Mouse (Mus musculus) right cerebral cortex, postnatal 14 days (tissue): ENCODE results near the gene Tbl3.

Experiments used
- DNase-seq: peaks from one replicate; pipeline ENCODE4 v3.0.0; 2022

The Tbl3 gene

GRCm38 (mm10) chr17:24706982-24707800, at the start of gene Tbl3:
Gene Tbl3 (minus strand): TSS chr17:24707660.
- peak; percentile 94 for DNase-seq

- no peak for DNase-seq
Measured at GRCm38 (mm10) chr17:24752415-24753394, 45.2 kb upstream of the Tbl3 start, which contains the start of gene Hs3st6. Gene Hs3st6 (plus strand): TSS chr17:24752988.

- DNase-seq = no peak
Measured at GRCm38 (mm10) chr17:24751528-24751927, 44.1 kb upstream of the Tbl3 start.

GRCm38 (mm10) chr17:24746986-24747385, 39.5 kb upstream of the Tbl3 start:
- DNase-seq = no peak

GRCm38 (mm10) chr17:24745526-24746497, 38.4 kb upstream of the Tbl3 start:
- DNase-seq = peak; percentile 85

- DNase-seq = no peak
Measured at GRCm38 (mm10) chr17:24744381-24744780, 36.9 kb upstream of the Tbl3 start.

GRCm38 (mm10) chr17:24743896-24744295, 36.4 kb upstream of the Tbl3 start:
- no peak for DNase-seq

GRCm38 (mm10) chr17:24742307-24742706, 34.8 kb upstream of the Tbl3 start:
- no peak for DNase-seq

GRCm38 (mm10) chr17:24739926-24740325, 32.5 kb upstream of the Tbl3 start:
- DNase-seq = no peak

GRCm38 (mm10) chr17:24738238-24738637, 30.8 kb upstream of the Tbl3 start:
- DNase-seq = no peak

GRCm38 (mm10) chr17:24737135-24737810, 29.8 kb upstream of the Tbl3 start:
- no peak for DNase-seq

GRCm38 (mm10) chr17:24736330-24737051, 29.0 kb upstream of the Tbl3 start, which contains the start of gene Msrb1:
Gene Msrb1 (plus strand): TSS chr17:24736642.
- DNase-seq = peak; percentile 90

GRCm38 (mm10) chr17:24735446-24735845, 28.0 kb upstream of the Tbl3 start:
- no peak for DNase-seq

GRCm38 (mm10) chr17:24734513-24734912, 27.1 kb upstream of the Tbl3 start:
- DNase-seq = no peak

- DNase-seq = no peak
Measured at GRCm38 (mm10) chr17:24733434-24734050, 26.1 kb upstream of the Tbl3 start.

GRCm38 (mm10) chr17:24732233-24732935, 24.9 kb upstream of the Tbl3 start:
- no peak for DNase-seq

- DNase-seq = no peak
Measured at GRCm38 (mm10) chr17:24730787-24731186, 23.3 kb upstream of the Tbl3 start.

GRCm38 (mm10) chr17:24729067-24729466, 21.6 kb upstream of the Tbl3 start:
- DNase-seq = no peak

- no peak for DNase-seq
Measured at GRCm38 (mm10) chr17:24728184-24728583, 20.7 kb upstream of the Tbl3 start.

- DNase-seq = no peak
Measured at GRCm38 (mm10) chr17:24727618-24728017, 20.2 kb upstream of the Tbl3 start, which contains the start of gene Rpl3l. Gene Rpl3l (plus strand): TSS chr17:24727820.
